Mouse (Mus musculus): ENCODE data around the gene Stard10.
A peak's percentile ranks its signal among the peaks of the same experiment; 100 is the strongest.

Stard10 gene

DNA sequence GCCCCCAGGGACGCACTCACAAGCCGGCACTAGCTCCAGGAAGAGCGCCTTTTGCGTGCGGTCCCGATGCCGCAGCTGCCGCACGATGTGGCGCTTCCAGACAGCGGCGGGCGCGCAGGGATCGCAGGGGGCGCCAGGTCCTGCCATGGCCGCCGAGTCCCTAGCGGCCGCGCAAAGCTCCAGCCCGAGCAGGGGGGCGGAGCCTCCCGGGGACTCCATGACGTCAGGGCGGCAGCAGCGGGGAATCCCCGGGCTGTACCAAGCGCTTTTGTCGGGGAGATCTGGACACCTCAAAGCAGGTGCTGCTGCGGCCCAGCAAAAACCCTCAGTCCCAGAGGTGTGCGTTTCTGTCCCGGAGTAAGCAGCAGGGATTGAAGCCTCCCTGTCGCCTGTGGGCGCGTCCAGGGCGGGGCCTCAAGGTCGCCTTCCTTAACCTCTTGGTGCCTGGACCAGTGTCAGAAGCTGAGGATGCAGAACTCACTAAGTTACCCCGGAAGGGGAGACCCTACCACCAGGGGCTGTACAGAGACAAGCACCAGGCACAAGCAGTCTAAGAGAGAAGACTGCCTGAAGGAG lies 14.9 kb upstream of the Stard10 start, which contains the start of gene Atg16l2:
Gene Atg16l2 (minus strand): TSS at position 371 of the 576 bp plus-strand sequence.
- DNase-seq (ENCODE audit: low read depth in 2 of 2, low spot score in 2 of 2) = peak; percentile 98

DNA sequence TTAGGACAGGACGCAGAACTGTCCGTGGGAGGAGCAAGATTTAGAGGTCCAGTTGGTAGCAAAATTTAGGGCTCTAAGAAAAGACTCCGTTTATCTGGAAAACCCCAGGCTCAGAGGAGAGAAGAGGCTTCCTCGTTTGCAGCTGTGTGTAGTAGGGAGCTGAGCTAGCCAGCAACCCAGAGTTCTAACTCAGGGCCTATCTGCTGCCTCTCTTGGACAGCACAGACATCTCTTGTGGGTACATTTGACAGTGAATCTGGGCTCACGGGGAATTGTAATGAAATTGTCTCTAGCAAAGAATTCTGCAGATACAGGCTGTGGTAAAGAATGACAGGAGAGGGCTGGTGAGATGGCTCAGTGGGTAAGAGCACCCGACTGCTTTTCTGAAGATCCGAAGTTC lies 14.2 kb upstream of the Stard10 start:
- no peak for DNase-seq (ENCODE audit: low read depth in 2 of 2, low spot score in 2 of 2)

GRCm38 (mm10) chr7:101306841-101307240 lies 10.0 kb upstream of the Stard10 start:
- DNase-seq (ENCODE audit: low read depth in 2 of 2, low spot score in 2 of 2) = no peak

GRCm38 (mm10) chr7:101309985-101310326 lies 6.9 kb upstream of the Stard10 start:
- no peak for DNase-seq (ENCODE audit: low read depth in 2 of 2, low spot score in 2 of 2)

DNA sequence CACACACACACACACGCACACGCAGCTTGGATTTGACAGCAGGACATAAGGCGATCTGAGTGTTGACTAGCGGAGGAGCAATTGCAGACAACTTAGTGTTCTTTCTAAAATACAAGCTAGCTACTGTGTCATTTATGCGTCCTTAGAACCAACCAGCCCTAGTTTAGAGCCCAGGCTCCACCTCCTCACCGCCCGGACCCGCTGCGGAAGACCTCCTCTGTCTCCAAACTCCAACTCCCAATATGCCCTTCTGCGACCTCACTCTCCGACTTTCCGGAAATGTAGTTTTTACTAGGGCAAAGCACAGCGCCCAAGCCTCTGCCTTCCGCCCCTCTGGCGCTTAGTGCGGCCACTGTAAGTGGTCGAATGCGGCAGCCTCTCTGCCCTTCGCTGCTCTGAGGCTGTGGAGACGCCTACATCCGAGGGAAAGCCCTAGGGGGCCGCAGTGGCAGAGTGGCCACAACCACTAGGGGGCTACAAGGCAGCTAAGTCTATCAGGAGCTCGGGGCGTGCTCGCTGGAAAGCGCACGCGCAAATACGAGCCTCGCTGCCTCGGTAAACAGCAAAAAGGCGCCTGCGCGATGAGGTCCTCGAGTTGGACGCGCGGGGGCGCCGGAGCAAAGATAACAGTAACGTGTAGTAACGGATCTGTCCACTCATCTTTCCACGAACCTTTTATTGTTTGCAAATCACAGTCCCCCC lies 6.4 kb upstream of the Stard10 start:
- DNase-seq (ENCODE audit: low read depth in 2 of 2, low spot score in 2 of 2) = peak; percentile 96 to 97

- DNase-seq (ENCODE audit: low read depth in 2 of 2, low spot score in 2 of 2) = no peak
Measured at GRCm38 (mm10) chr7:101311061-101311460, 5.8 kb upstream of the Stard10 start.

- no peak for DNase-seq (ENCODE audit: low read depth in 2 of 2, low spot score in 2 of 2)
Measured at GRCm38 (mm10) chr7:101313033-101313432, 3.9 kb upstream of the Stard10 start.

GRCm38 (mm10) chr7:101314396-101314795 lies 2.5 kb upstream of the Stard10 start:
- no peak for DNase-seq (ENCODE audit: low read depth in 2 of 2, low spot score in 2 of 2)

- no peak for DNase-seq (ENCODE audit: low read depth in 2 of 2, low spot score in 2 of 2)
Measured at GRCm38 (mm10) chr7:101315699-101316098, 1.2 kb upstream of the Stard10 start.

DNA sequence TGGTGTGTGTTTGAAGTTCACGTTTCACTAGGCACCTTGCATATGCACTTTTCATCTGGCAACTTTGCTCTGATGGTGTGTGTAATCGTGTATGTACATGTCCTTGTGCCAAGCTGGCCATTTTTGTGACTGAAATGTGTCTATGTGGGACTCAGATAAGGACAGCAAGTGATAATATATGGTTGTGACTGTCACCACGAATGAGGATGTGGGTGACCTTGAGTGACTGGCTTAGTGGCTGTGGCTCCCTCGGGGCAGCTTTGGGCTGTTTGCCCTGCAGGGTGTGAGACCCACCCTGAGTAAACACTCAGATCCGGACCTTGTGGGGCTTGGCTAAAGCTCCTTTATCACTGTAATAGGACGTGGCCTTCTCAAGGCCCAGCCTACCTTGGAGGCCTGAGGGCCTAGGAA lies 290 bp upstream of the Stard10 start:
- DNase-seq (ENCODE audit: low read depth in 2 of 2, low spot score in 2 of 2) = no peak

GRCm38 (mm10) chr7:101318848-101319247 lies 2.0 kb downstream of the Stard10 start:
- no peak for DNase-seq (ENCODE audit: low read depth in 2 of 2, low spot score in 2 of 2)

- no peak for DNase-seq (ENCODE audit: low read depth in 2 of 2, low spot score in 2 of 2)
Measured at GRCm38 (mm10) chr7:101319796-101320195, 2.9 kb downstream of the Stard10 start.

GRCm38 (mm10) chr7:101320399-101321217 lies 3.7 kb downstream of the Stard10 start:
- DNase-seq (ENCODE audit: low read depth in 2 of 2, low spot score in 2 of 2) = no peak

GRCm38 (mm10) chr7:101321218-101321827 lies 4.4 kb downstream of the Stard10 start:
- peak in 1 of 2 experiments; percentile 13 for DNase-seq (ENCODE audit: low read depth in 2 of 2, low spot score in 2 of 2)

- no peak for DNase-seq (ENCODE audit: low read depth in 2 of 2, low spot score in 2 of 2)
Measured at GRCm38 (mm10) chr7:101323141-101323594, 6.3 kb downstream of the Stard10 start.

- no peak for DNase-seq (ENCODE audit: low read depth in 2 of 2, low spot score in 2 of 2)
Measured at GRCm38 (mm10) chr7:101324142-101324962, 7.5 kb downstream of the Stard10 start.

DNA sequence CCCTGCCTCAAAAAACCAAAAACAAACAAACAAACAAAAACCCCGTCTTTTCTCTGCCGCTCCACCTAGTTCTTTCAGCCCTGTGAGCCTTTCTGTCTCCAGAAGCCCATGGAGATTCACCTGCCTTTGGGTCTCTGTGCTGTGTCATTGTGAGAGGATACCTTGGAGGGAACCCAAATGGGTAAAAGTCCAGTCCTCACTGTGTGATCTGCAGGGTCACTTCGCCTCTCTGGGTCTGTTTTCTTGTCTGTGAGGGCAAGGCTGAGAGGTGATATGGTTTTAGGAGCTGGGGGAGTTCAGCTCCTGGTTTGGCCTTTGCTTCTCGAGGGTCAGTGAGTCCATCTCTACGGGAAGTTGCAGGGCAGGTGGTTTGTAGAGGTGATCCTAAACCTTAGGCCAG lies 9.1 kb downstream of the Stard10 start:
- no peak for DNase-seq (ENCODE audit: low read depth in 2 of 2, low spot score in 2 of 2)

GRCm38 (mm10) chr7:101327263-101327662 lies 10.4 kb downstream of the Stard10 start:
- DNase-seq (ENCODE audit: low read depth in 2 of 2, low spot score in 2 of 2) = no peak

DNA sequence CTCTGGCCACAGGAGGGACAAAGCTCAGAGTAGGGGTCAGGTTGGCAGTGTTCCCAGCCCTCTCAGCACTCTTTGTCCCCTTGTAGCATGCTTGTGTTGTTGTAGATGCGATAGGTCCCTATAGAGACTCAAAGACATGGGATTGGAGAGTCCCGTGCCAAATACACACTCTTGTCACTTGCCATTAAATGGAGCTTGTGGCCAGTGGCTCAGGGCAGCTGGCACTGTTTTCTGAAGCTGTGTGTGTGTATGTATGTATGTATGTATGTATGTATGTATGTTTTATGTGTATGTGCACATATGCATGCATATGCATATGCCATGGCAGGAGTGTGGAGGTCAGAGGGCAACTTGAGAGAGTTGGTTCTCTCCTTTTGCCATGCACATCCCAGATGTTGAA lies 10.9 kb downstream of the Stard10 start:
- DNase-seq (ENCODE audit: low read depth in 2 of 2, low spot score in 2 of 2) = no peak

DNA sequence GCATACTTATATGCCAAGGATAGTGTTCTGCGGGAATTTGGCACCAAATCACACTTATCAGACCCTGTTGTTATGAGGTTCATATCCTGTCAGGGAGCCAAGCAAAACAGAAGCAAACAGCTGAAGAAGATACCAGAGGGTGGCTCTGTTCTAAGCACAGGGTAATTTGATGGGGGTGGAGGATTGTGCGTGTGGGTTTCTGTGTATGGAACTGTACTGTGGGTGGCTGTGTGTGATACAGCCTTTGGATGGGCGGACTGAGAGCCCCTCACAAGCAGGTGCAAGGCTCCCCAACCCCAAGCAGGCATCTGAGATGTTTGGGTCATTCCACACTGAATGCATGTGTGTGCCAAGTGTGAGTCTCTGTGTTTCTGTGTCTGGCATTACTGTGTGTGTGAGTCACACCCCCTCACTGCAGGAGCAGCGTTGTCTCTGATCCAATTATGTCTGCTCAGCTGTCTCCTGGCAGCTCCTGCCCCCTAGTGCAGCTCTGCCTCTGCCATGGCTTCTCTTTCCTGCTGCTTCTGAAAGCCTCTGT lies 11.8 kb downstream of the Stard10 start:
- DNase-seq (ENCODE audit: low read depth in 2 of 2, low spot score in 2 of 2) = no peak

Measured in CD8-positive naive resting alpha-beta T cell, adult 2 months (primary cell).